Mouse (Mus musculus): ENCODE results near the gene Prr12. TPM values are rescaled to one million over a fixed set of nuclear protein-coding genes. Genes with fewer than 3 reads are reported as not detected.

Prr12 gene
- polyA plus RNA-seq, 1 experiment from 2014 or later, result 6.4 TPM

DNA sequence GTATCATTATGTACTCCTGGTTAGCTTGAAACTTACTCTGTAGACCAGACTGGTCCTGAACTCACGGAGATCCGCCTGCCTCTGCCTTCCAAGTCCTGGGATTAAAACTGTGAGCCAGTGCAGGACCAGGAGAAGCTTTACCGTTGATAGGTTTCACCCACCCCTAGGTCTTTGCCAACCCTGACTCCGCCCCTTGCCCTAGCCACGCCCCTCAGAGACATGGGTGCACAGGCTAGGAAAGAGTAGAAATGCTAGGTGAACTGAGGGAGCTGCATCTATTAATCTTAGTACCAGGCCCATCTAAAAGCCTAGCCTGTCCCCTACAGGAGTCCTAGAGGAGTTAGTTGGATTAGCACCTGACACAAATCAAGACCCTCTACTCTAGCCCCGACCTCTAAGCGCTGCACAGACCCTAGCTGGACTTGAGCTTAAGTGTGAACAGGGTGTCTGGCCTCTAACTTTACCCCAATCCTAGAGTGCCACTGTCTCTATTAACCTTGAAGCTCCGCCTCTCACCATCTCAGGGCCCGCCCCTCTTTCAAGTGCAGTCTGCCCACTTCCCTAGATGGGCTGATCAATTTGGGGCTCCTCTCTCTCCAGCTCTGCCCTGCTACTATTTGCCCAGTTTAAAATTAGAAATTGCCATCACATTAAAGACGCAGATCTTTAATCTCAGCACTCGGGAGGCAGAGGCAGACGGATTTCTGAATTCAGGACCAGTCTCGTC, 37.7 kb upstream of the Prr12 start:
- H3K27me3 ChIP-seq (replicated peaks; ENCODE audit: insufficient read depth, low read length), result no peaks in the 10 kb centered on the region
- H3K27ac ChIP-seq (ENCODE audit: low read length), result peak overlapping the region; percentile 51; the same call in 1 of the 2 replicates
- WGBS, result 74% methylated on average over 13 of the region's 13 CpGs
- H3K4me2 ChIP-seq (replicated peaks; ENCODE audit: low read depth, low read length), result no peak overlapping the region; the same call in 1 of the 2 replicates
- ATAC-seq, result no peak
- TF ChIP-seq EP300 (IDR thresholded peaks at IDR 0.05) (no peak), CTCF (IDR thresholded peaks at IDR 0.05) (no peak)
- H3K4me3 ChIP-seq (ENCODE audit: low read depth, low read length), result no peak overlapping the region
- H3K36me3 ChIP-seq (ENCODE audit: insufficient read depth, low read length), result no peaks in the 10 kb centered on the region
- DNase-seq (ENCODE audit: low spot score), result no peak
- no peak overlapping the region for H3K9ac ChIP-seq (replicated peaks; ENCODE audit: low read depth)
- H3K9me3 ChIP-seq (ENCODE audit: low read length), result no peaks in the 10 kb centered on the region
- H3K4me1 ChIP-seq (ENCODE audit: insufficient read depth, low read depth, low read length), result no peaks in the 10 kb centered on the region

DNA sequence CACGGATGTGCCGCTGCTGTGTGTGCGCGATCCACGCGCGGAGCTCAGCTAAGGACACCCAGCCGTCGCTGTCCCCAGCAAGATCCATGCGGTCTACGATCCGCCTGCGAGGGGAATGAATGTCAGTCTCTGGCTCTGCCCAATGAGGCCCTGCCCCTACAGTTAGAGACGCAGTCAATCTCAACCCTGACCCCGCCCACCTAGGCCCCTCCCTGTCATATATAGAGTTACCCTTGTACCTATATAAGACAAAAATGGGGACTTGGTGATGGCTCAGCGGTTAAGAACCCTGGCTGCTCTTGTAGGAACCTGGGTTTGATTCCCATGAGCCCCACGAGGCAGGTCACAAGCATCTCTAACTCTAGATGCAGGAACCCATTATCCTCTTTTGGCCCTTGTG, 35.9 kb upstream of the Prr12 start:
- no peaks in the 10 kb centered on the region for H3K36me3 ChIP-seq (ENCODE audit: insufficient read depth, low read length)

DNA sequence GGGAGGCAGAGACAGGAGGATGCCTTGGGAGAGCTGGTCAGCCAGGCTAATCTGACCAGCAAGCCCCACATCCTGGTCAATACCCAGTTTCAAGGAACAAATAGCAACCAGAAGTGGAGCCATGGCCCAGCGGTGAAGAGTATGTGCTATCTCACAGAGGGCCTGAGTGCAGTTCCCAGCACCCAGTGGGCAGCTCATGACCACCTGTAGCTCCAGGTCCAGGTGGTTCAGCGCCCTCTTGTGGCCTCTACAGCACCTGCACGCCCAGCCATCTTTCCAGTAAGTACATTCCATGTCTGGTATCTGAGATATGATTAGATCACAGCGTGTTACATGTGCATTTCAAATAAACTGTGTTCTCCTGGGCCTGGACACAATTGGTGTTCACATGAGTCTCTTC, 33.4 kb upstream of the Prr12 start:
- TF ChIP-seq CTCF (IDR thresholded peaks at IDR 0.05) (peak; percentile 45), EP300 (IDR thresholded peaks at IDR 0.05) (no peak)
- Histone ChIP-seq H3K4me2 (replicated peaks; ENCODE audit: low read depth, low read length) (no peak overlapping the region), H3K27ac (ENCODE audit: low read length) (no peak overlapping the region), H3K4me3 (ENCODE audit: low read depth, low read length) (no peak overlapping the region), H3K9me3 (ENCODE audit: low read length) (no peaks in the 10 kb centered on the region), H3K27me3 (replicated peaks; ENCODE audit: insufficient read depth, low read length) (no peaks in the 10 kb centered on the region), H3K9ac (replicated peaks; ENCODE audit: low read depth) (no peak overlapping the region), H3K4me1 (ENCODE audit: insufficient read depth, low read depth, low read length) (no peaks in the 10 kb centered on the region), H3K36me3 (ENCODE audit: insufficient read depth, low read length) (no peaks in the 10 kb centered on the region)
- DNase-seq (ENCODE audit: low spot score) (no peak), ATAC-seq (no peak)
- 81% methylated on average over 4 of the region's 4 CpGs for WGBS

More for the DNA sequence above, 35.9 kb upstream of the Prr12 start:
- WGBS, result 94% methylated on average over 17 of the region's 17 CpGs
- TF ChIP-seq CTCF (IDR thresholded peaks at IDR 0.05), result no peak
- TF ChIP-seq EP300 (IDR thresholded peaks at IDR 0.05), result no peak
- DNase-seq (ENCODE audit: low spot score), result no peak
- ATAC-seq, result no peak
- H3K4me1 ChIP-seq (ENCODE audit: insufficient read depth, low read depth, low read length), result no peaks in the 10 kb centered on the region
- H3K9ac ChIP-seq (replicated peaks; ENCODE audit: low read depth), result no peak overlapping the region
- H3K27ac ChIP-seq (ENCODE audit: low read length), result no peak overlapping the region
- no peak overlapping the region for H3K4me2 ChIP-seq (replicated peaks; ENCODE audit: low read depth, low read length)
- no peak overlapping the region for H3K4me3 ChIP-seq (ENCODE audit: low read depth, low read length)
- no peaks in the 10 kb centered on the region for H3K9me3 ChIP-seq (ENCODE audit: low read length)
- H3K27me3 ChIP-seq (replicated peaks; ENCODE audit: insufficient read depth, low read length), result no peaks in the 10 kb centered on the region

DNA sequence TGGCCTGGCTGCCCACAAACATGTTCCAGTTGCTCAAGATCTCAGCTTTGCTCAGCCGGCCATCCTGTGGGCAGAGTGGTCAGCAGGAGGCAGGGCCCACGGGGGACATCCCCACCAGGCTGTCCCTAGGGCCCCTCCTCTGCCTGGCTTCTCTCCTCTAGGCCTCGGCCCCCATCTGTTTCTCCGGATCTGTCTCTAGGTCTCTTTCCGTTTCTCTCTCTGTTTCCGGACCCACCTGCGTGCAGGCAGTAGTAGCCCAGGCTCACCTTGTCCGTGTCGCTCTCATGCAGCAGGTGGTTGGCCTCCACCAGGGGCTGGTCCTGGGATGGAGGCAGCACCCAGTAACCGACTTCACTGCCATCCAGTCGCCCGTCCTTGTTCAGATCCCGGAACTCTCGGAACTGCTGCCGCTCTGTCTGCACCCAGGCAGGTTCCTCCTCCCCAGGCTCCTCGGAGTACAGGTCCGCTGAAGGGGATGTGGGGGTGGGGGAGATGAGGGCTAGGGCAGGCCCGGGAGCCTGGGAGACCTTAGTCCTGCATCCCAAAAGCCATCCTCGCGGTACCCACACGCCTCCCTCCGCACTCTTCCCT, 30.7 kb upstream of the Prr12 start:
- peak overlapping the region; percentile 58; the same call in 1 of the 2 replicates for H3K27ac ChIP-seq (ENCODE audit: low read length)
- no peaks in the 10 kb centered on the region for H3K9me3 ChIP-seq (ENCODE audit: low read length)
- no peak overlapping the region for H3K4me3 ChIP-seq (ENCODE audit: low read depth, low read length)
- WGBS, result 79% methylated on average over 22 of the region's 22 CpGs
- no peaks in the 10 kb centered on the region for H3K27me3 ChIP-seq (replicated peaks; ENCODE audit: insufficient read depth, low read length)
- no peak overlapping the region for H3K9ac ChIP-seq (replicated peaks; ENCODE audit: low read depth)
- H3K36me3 ChIP-seq (ENCODE audit: insufficient read depth, low read length), result no peaks in the 10 kb centered on the region; the same call in 1 of the 2 replicates
- H3K4me1 ChIP-seq (ENCODE audit: insufficient read depth, low read depth, low read length), result no peaks in the 10 kb centered on the region
- TF ChIP-seq EP300 (IDR thresholded peaks at IDR 0.05), result no peak
- ATAC-seq (no peak), DNase-seq (ENCODE audit: low spot score) (no peak)
- H3K4me2 ChIP-seq (replicated peaks; ENCODE audit: low read depth, low read length), result no peak overlapping the region

DNA sequence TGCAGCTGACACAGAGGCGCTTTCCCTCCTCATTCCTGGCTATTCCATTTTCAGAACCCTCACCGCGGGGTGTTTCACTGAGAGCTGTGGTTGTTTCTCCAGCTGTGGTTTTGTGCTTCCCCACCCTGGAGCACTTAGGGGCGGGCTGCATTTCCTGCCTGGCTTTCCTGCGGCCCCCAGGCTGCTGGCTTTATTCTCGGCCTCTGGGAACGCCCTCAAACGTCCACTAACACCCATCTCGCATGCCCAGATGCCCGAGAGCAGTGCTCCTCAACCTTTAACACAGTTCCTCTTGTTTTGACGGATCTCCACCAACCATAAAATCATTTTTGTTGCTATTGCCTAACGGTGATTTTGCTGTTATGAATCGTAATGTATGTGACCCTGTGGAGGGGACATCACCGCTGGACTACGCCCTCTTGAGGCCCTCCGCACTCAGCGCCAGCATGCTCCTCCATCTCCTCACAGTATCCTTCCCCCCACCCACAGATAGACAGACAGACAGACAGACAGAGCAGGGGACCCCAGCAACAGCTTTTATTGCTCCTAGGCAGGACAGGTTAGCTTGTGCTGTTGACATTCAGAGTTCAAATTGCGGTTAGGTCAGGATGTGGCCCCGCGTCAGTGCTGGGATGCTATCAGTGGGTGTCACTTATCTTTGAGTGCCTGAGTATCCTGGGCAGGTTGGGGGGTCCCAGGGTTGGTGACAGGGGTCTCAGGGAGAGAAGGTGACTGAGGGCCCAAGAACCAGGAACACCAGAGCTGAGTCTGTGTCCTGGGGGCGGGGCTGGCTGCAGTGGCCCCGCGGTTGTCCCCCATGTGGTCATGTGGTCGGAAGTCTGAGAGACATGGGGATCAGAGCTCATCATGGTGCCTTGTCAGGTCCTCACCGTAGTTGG, 30.0 kb upstream of the Prr12 start:
- peak overlapping the region; percentile 58 for H3K27ac ChIP-seq (ENCODE audit: low read length)
- peak; percentile 45; the same call in 1 of the 2 replicates for TF ChIP-seq EP300 (IDR thresholded peaks at IDR 0.05)
- peak; percentile 41 for TF ChIP-seq CTCF (IDR thresholded peaks at IDR 0.05)
- peak; percentile 56 for ATAC-seq
- no peak overlapping the region for H3K4me3 ChIP-seq (ENCODE audit: low read depth, low read length)
- H3K4me2 ChIP-seq (replicated peaks; ENCODE audit: low read depth, low read length), result 0 out of 2 replicates have a peak overlapping the region, but pooled peaks have one; percentile 2
- H3K36me3 ChIP-seq (ENCODE audit: insufficient read depth, low read length), result peaks cover 2% of the 10 kb centered on the region; the same call in 1 of the 2 replicates
- no peaks in the 10 kb centered on the region for H3K4me1 ChIP-seq (ENCODE audit: insufficient read depth, low read depth, low read length)
- H3K9me3 ChIP-seq (ENCODE audit: low read length), result no peaks in the 10 kb centered on the region
- H3K9ac ChIP-seq (replicated peaks; ENCODE audit: low read depth), result no peak overlapping the region
- peak; percentile 70 for DNase-seq (ENCODE audit: low spot score)
- WGBS, result 56% methylated on average over 25 of the region's 25 CpGs
- no peaks in the 10 kb centered on the region for H3K27me3 ChIP-seq (replicated peaks; ENCODE audit: insufficient read depth, low read length)

DNA sequence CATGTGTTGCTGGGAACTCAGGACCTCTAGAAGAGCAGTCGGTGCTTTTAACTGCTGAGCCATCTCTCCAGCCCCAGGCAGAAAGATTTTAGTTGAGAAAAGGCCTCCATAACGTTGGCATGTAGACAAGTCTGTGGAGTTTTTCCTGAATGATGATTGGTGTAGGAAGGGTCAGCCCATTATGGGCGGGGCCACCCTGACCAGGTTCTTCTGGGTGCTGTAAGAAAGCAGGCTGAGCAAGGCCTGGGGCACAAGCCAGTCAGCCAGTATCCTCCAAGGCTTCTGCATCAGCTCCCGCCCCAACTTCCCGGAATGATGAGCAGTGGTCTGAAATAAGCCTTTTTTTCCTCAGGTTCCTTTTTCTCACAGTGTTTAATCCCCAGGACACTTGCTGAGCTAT, 28.3 kb upstream of the Prr12 start:
- H3K36me3 ChIP-seq (ENCODE audit: insufficient read depth, low read length), result peaks cover 15% of the 10 kb centered on the region
- no peak overlapping the region for H3K4me3 ChIP-seq (ENCODE audit: low read depth, low read length)
- H3K9ac ChIP-seq (replicated peaks; ENCODE audit: low read depth), result no peak overlapping the region
- no peaks in the 10 kb centered on the region for H3K27me3 ChIP-seq (replicated peaks; ENCODE audit: insufficient read depth, low read length)
- 52% methylated on average over 5 of the region's 5 CpGs for WGBS
- H3K4me2 ChIP-seq (replicated peaks; ENCODE audit: low read depth, low read length), result no peak overlapping the region
- no peaks in the 10 kb centered on the region for H3K4me1 ChIP-seq (ENCODE audit: insufficient read depth, low read depth, low read length)
- H3K9me3 ChIP-seq (ENCODE audit: low read length), result no peaks in the 10 kb centered on the region
- no peak for TF ChIP-seq CTCF (IDR thresholded peaks at IDR 0.05)
- TF ChIP-seq EP300 (IDR thresholded peaks at IDR 0.05), result no peak
- ATAC-seq (no peak), DNase-seq (ENCODE audit: low spot score) (no peak)
- H3K27ac ChIP-seq (ENCODE audit: low read length), result no peak overlapping the region
